Mouse (Mus musculus): ENCODE measurements around the gene Sele.

Sele gene

GRCm38 (mm10) chr1:164072001-164072400, 24.0 kb downstream of the Sele start:
- DNase-seq (ENCODE audit: low spot score in 2 of 2): no peak

- DNase-seq (ENCODE audit: low spot score in 2 of 2): no peak
These were observed 25.1 kb downstream of the Sele start for GRCm38 (mm10) chr1:164073091-164073490.

- DNase-seq (ENCODE audit: low spot score in 2 of 2): no peak
These were observed 25.8 kb downstream of the Sele start for GRCm38 (mm10) chr1:164073803-164074202.

GRCm38 (mm10) chr1:164074606-164075140, 26.6 kb downstream of the Sele start:
- DNase-seq (ENCODE audit: low spot score in 2 of 2): no peak

- DNase-seq (ENCODE audit: low spot score in 2 of 2): no peak
These were observed 27.4 kb downstream of the Sele start for GRCm38 (mm10) chr1:164075416-164075815.

- no peak for DNase-seq (ENCODE audit: low spot score in 2 of 2)
These were observed 28.4 kb downstream of the Sele start for GRCm38 (mm10) chr1:164076441-164076840.

- DNase-seq (ENCODE audit: low spot score in 2 of 2): no peak
These were observed 29.0 kb downstream of the Sele start for GRCm38 (mm10) chr1:164077031-164077430.

GRCm38 (mm10) chr1:164078323-164078741, 30.3 kb downstream of the Sele start:
- no peak for DNase-seq (ENCODE audit: low spot score in 2 of 2)

GRCm38 (mm10) chr1:164079091-164079490, 31.1 kb downstream of the Sele start:
- no peak for DNase-seq (ENCODE audit: low spot score in 2 of 2)

GRCm38 (mm10) chr1:164083046-164083445, 35.0 kb downstream of the Sele start:
- DNase-seq (ENCODE audit: low spot score in 2 of 2): no peak

- no peak for DNase-seq (ENCODE audit: low spot score in 2 of 2)
These were observed 38.8 kb downstream of the Sele start for GRCm38 (mm10) chr1:164086797-164087196.

GRCm38 (mm10) chr1:164087872-164088271, 39.8 kb downstream of the Sele start:
- no peak for DNase-seq (ENCODE audit: low spot score in 2 of 2)

GRCm38 (mm10) chr1:164096780-164097179, 48.7 kb downstream of the Sele start:
- DNase-seq (ENCODE audit: low spot score in 2 of 2): no peak

GRCm38 (mm10) chr1:164097911-164098310, 49.9 kb downstream of the Sele start:
- DNase-seq (ENCODE audit: low spot score in 2 of 2): no peak

- DNase-seq (ENCODE audit: low spot score in 2 of 2): no peak
These were observed 50.3 kb downstream of the Sele start for GRCm38 (mm10) chr1:164098372-164098771.
